Mouse (Mus musculus) heart, embryonic 13.5 days (tissue): ENCODE results near the gene Il18bp. TPM values are rescaled to one million over a fixed set of nuclear protein-coding genes. Genes with fewer than 3 reads are reported as not detected.

Experiments
- ATAC-seq: fragments of 200-750 bp; cut with Nextera tagmentation; 2 replicates; pipeline ENCODE4 v1.8.0; 2017; ENCODE audit warnings: moderate TSS enrichment; ENCODE audit not compliant: insufficient number of reproducible peaks, low FRiP score, low TSS enrichment; ENCODE audit errors: extremely low read depth
- H3K27ac ChIP-seq: fragments of 300-500 bp; sonication (generic); replicated peaks from 2 replicates; pipeline ENCODE4 v1.5.1; 2015; ENCODE audit warnings: moderate library complexity, mild to moderate bottlenecking, inconsistent platforms
- H3K27me3 ChIP-seq: fragments of 300-500 bp; sonication (generic); replicated peaks from 2 replicates; pipeline ENCODE4 v1.6.1; 2015; ENCODE audit warnings: mild to moderate bottlenecking, inconsistent platforms
- H3K36me3 ChIP-seq: fragments of 300-500 bp; sonication (generic); 2 replicates; pipeline ENCODE4 v1.6.1; 2015; ENCODE audit warnings: mild to moderate bottlenecking, inconsistent platforms
- H3K4me1 ChIP-seq: fragments of 300-500 bp; sonication (generic); 2 replicates; pipeline ENCODE4 v1.6.1; 2015; ENCODE audit warnings: inconsistent platforms
- H3K4me2 ChIP-seq: fragments of 300-500 bp; sonication (generic); 2 replicates; pipeline ENCODE4 v1.6.1; 2015; ENCODE audit warnings: inconsistent platforms, mild to moderate bottlenecking, moderate library complexity
- H3K4me3 ChIP-seq: fragments of 300-500 bp; sonication (generic); 2 replicates; pipeline ENCODE4 v1.5.1; 2015; ENCODE audit warnings: moderate library complexity, mild to moderate bottlenecking, inconsistent platforms
- H3K9ac ChIP-seq: fragments of 300-500 bp; sonication (generic); 2 replicates; pipeline ENCODE4 v1.6.1; 2015; ENCODE audit warnings: inconsistent platforms, mild to moderate bottlenecking, moderate library complexity
- H3K9me3 ChIP-seq: fragments of 300-500 bp; sonication (generic); 2 replicates; pipeline ENCODE4 v1.6.1; 2016; ENCODE audit warnings: inconsistent platforms
- WGBS: fragments of 180-500 bp; shearing (Covaris S2); methylation state at CpG from one replicate; pipeline ENCODE4 v1.1.7; 2015; ENCODE audit warnings: mixed read lengths; 5-methylcytosine and 5-hydroxymethylcytosine counted together
- polyA plus RNA-seq: library from polyadenylated mRNA; unstranded; fragments of >200 nt; fragmentation: Nextera tagmentation; extraction: Ambion mirVana; gene quantifications from 2 replicates; pipeline ENCODE4 v1.2.1, GENCODE M21; 2015

Gene Il18bp
- polyA plus RNA-seq, 1 experiment from 2014 or later, result 1.5 TPM

DNA sequence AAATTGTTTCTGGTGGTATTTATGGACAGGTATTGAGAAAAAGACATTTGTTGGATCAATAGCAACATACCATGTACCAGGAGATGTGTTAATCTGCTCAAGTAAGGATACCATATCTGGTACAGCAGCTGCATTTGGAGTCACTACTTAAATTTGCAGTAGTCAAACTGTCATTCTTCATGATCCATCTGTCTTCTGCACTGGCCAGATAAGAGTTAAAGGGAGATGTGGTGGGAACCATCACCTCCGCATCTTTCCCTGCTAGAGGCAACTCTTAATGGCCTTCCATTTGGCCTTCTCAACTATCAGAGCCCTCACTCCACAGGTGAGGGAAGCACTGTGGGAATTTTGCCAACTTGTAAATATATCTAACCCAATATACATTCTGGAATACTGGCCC, 12.0 kb downstream of the Il18bp start:
- no peak for ATAC-seq
- Histone ChIP-seq H3K9me3 (no peaks in the 10 kb centered on the region), H3K27ac (no peak overlapping the region), H3K4me1 (no peaks in the 10 kb centered on the region), H3K27me3 (no peaks in the 10 kb centered on the region), H3K36me3 (peaks cover 98% of the 10 kb centered on the region), H3K4me2 (no peak overlapping the region), H3K4me3 (no peak overlapping the region), H3K9ac (no peak overlapping the region)
- 77% methylated on average over 1 of the region's 1 CpGs for WGBS

DNA sequence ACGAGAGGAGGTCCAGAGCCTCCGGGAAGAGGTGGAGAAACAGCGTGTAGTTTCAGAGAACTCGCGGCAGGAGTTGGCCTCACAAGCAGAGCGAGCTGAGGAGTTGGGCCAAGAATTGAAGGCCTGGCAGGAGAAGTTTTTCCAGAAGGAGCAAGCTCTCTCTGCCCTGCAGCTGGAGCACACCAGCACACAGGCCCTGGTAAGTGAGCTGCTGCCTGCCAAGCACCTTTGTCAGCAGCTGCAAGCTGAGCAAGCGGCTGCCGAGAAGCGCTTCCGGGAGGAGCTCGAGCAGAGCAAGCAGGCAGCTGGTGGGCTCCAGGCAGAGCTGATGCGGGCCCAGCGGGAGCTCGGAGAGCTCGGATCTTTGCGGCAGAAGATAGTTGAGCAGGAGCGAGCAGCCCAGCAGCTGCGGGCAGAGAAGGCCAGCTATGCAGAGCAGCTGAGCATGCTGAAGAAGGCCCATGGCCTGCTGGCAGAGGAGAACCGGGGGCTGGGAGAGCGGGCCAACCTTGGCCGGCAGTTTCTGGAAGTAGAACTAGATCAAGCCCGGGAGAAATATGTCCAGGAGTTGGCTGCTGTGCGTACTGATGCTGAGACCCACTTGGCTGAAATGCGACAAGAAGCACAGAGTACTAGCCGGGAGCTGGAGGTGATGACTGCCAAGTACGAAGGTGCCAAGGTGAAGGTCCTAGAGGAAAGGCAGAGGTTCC, 17.4 kb downstream of the Il18bp start:
- Histone ChIP-seq H3K9me3 (no peaks in the 10 kb centered on the region), H3K27me3 (no peaks in the 10 kb centered on the region), H3K4me2 (no peak overlapping the region), H3K36me3 (peaks cover 98% of the 10 kb centered on the region), H3K9ac (no peak overlapping the region), H3K4me1 (no peaks in the 10 kb centered on the region), H3K27ac (no peak overlapping the region), H3K4me3 (no peak overlapping the region)
- no peak for ATAC-seq
- 87% methylated on average over 26 of the region's 26 CpGs for WGBS

DNA sequence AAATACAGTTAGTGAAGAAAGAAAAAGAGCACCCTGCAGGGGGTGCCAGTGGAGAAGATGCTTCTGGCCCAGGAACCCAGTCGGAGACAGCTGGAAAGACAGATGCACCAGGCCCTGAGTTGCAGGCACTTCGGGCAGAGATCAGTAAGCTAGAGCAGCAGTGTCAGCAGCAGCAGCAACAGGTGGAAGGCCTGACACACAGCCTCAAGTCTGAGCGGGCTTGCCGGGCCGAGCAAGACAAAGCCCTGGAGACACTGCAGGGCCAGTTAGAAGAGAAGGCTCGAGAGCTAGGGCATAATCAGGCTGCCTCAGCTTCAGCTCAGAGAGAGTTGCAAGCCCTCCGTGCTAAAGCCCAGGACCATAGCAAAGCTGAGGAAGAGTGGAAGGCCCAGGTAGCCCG, 18.2 kb downstream of the Il18bp start:
- H3K27ac ChIP-seq, result no peak overlapping the region
- H3K4me2 ChIP-seq, result no peak overlapping the region
- peaks cover 98% of the 10 kb centered on the region for H3K36me3 ChIP-seq
- ATAC-seq, result no peak
- H3K4me3 ChIP-seq, result no peak overlapping the region
- no peaks in the 10 kb centered on the region for H3K27me3 ChIP-seq
- H3K4me1 ChIP-seq, result no peaks in the 10 kb centered on the region
- no peaks in the 10 kb centered on the region for H3K9me3 ChIP-seq
- no peak overlapping the region for H3K9ac ChIP-seq
- 90% methylated on average over 8 of the region's 8 CpGs for WGBS

DNA sequence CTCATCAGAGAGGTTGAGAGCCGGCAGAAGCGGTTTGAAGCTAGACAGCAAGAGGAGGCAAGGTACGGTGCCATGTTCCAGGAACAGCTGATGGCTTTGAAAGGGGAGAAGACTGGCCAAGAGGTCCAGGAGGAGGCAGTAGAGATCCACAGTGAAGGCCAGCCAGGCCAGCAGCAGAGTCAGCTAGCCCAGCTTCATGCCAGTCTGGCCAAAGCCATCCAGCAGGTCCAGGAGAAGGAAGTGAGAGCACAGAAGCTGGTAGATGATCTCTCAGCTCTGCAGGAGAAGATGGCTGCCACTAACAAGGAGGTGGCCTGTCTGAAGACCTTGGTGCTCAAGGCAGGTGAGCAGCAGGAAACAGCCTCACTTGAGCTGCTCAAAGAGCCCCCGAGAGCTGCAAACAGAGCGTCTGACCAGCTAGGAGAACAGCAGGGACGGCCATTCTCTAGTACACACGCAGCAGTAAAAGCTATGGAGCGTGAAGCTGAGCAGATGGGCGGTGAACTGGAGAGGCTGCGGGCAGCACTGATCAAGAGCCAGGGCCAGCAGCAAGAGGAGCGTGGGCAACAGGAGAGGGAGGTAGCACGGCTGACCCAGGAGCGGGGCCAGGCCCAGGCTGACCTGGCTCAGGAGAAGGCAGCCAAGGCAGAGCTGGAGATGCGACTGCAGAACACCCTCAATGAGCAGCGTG, 18.9 kb downstream of the Il18bp start:
- Histone ChIP-seq H3K9ac (no peak overlapping the region), H3K27ac (no peak overlapping the region), H3K36me3 (peaks cover 98% of the 10 kb centered on the region), H3K4me2 (no peak overlapping the region), H3K27me3 (no peaks in the 10 kb centered on the region), H3K4me1 (no peaks in the 10 kb centered on the region), H3K9me3 (no peaks in the 10 kb centered on the region), H3K4me3 (no peak overlapping the region)
- 94% methylated on average over 15 of the region's 15 CpGs for WGBS
- no peak for ATAC-seq

DNA sequence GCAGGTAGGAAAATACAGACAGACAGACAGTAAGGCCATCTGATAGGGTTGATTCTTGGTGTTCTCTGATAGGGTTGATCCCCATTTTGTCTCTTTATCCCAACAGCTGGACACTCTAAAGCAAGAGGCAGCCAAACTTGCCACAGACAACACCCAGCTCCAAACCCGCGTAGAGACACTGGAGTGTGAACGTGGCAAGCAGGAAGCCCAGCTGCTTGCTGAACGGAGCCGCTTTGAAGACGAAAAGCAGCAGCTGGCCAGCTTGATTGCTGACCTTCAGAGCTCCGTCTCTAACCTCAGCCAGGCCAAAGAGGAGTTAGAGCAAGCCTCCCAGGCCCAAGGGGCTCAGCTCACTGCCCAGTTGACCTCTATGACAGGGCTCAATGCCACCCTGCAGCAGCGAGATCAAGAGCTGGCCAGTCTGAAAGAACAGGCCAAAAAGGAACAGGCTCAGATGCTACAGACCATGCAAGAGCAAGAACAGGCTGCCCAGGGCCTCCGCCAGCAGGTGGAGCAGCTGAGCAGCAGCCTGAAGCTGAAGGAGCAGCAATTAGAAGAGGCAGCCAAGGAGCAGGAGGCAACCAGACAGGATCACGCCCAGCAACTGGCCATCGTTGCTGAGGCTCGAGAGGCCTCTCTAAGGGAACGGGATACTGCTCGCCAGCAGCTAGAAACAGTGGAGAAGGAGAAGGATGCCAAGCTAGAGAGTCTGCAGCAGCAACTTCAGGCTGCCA, 20.1 kb downstream of the Il18bp start:
- no peaks in the 10 kb centered on the region for H3K9me3 ChIP-seq
- H3K36me3 ChIP-seq, result peaks cover 100% of the 10 kb centered on the region
- no peaks in the 10 kb centered on the region for H3K27me3 ChIP-seq
- no peak overlapping the region for H3K4me2 ChIP-seq
- no peak overlapping the region for H3K9ac ChIP-seq
- 55% methylated on average over 14 of the region's 14 CpGs for WGBS
- no peak for ATAC-seq
- H3K4me3 ChIP-seq, result no peak overlapping the region
- H3K27ac ChIP-seq, result peak overlapping the region; percentile 39; the same call in 1 of the 2 replicates
- H3K4me1 ChIP-seq, result no peaks in the 10 kb centered on the region

DNA sequence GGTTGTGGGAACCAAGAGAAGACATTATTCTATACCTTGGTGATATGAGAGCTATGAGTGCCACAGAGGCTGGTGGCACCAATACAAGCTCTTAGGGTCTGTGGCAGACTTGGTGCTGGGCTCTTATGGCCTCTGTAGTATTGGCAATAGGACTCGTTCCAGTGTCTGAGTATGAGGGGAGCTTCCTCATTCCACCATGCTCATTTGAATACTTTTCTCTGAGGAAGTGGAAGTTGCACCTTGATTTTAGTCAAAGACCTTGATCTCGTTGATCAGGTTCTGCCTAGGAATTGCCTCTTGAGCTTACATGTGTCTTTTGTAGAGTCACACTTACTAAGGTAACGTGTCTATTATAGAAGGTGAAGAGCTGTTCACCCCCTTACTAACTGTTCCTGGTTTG, 24.2 kb downstream of the Il18bp start:
- Histone ChIP-seq H3K4me2 (no peak overlapping the region), H3K4me1 (no peaks in the 10 kb centered on the region), H3K9me3 (no peaks in the 10 kb centered on the region), H3K27ac (no peak overlapping the region), H3K4me3 (no peak overlapping the region), H3K9ac (no peak overlapping the region), H3K36me3 (peaks cover 100% of the 10 kb centered on the region), H3K27me3 (no peaks in the 10 kb centered on the region)
- 88% methylated on average over 3 of the region's 3 CpGs for WGBS
- ATAC-seq, result no peak

DNA sequence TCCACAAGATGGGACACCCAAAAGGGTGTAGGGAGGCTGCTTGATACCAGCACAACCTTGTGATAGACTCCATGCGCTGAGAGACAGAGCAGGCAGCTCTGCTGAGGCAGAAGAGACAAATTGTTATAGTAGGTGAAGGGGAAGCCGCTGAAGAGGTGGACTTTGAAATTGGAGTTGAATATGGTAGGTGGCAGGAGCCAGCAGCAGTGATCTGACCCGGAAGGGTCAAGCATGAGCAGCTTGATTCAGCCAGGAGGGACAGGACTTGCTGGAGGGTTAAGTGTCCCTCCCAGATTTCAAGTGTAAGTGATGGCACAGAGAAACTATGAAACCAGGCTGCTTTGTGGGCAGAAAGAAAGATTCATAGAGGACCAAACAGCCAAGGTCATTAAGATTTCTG, 33.4 kb downstream of the Il18bp start:
- peaks cover 76% of the 10 kb centered on the region for H3K36me3 ChIP-seq
- WGBS, result 94% methylated on average over 3 of the region's 3 CpGs
- ATAC-seq, result no peak
- no peak overlapping the region for H3K27ac ChIP-seq
- H3K4me1 ChIP-seq, result no peaks in the 10 kb centered on the region
- H3K4me3 ChIP-seq, result no peak overlapping the region
- H3K9me3 ChIP-seq, result no peaks in the 10 kb centered on the region
- H3K9ac ChIP-seq, result no peak overlapping the region
- no peak overlapping the region for H3K4me2 ChIP-seq
- H3K27me3 ChIP-seq, result no peaks in the 10 kb centered on the region

DNA sequence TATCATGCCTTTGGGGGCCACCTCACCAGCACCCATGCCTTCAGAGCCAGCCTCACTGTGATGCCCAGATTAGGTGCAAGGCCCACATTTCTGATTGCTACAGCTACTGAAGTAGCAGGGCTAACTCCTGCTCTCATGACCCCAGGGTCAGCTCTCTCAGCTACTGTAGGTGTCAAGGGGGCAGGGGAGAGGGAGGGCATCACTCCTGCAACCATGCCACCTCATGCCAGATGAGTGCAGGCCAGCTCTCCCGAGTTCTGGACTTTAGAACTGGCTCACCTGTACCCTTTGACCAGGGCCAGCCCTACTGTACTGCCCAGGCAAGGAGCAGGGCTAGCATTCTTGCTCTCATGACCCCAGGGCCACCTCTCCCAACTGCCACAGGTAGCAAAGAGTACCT, 35.8 kb downstream of the Il18bp start:
- H3K27me3 ChIP-seq, result no peaks in the 10 kb centered on the region
- no peak overlapping the region for H3K4me3 ChIP-seq
- no peak overlapping the region for H3K4me2 ChIP-seq
- no peak overlapping the region for H3K9ac ChIP-seq
- H3K4me1 ChIP-seq, result no peaks in the 10 kb centered on the region
- H3K27ac ChIP-seq, result no peak overlapping the region
- no peak for ATAC-seq
- H3K9me3 ChIP-seq, result no peaks in the 10 kb centered on the region
- H3K36me3 ChIP-seq, result peaks cover 59% of the 10 kb centered on the region
- WGBS, result 86% methylated on average over 1 of the region's 1 CpGs

DNA sequence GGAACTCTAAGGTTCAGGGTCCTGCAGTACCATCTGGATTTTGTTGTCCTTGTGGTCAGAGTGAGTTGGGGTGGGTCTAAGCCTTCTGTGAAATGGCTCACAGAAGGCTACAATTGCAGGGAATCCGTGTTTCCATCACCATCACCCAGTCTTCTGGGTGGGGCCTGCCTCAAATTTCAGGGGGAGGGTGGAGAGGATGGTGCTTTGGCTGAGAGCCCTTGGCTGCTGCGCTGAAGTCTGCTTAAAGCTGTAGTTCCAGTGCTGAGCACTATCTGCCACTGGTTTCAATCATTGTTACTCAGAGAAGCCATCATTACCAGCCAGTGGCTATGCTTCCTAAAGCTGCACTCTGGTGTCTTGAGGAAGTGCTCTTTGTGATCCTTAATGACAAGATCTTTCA, 44.0 kb downstream of the Il18bp start:
- Histone ChIP-seq H3K9ac (no peak overlapping the region), H3K9me3 (no peaks in the 10 kb centered on the region), H3K27me3 (no peaks in the 10 kb centered on the region), H3K36me3 (peaks cover 21% of the 10 kb centered on the region), H3K4me3 (no peak overlapping the region), H3K27ac (0 out of 2 replicates have a peak overlapping the region, but pooled peaks have one; percentile 4), H3K4me1 (peaks cover 44% of the 10 kb centered on the region), H3K4me2 (no peak overlapping the region)
- ATAC-seq, result no peak
- 28% methylated on average over 2 of the region's 2 CpGs for WGBS

DNA sequence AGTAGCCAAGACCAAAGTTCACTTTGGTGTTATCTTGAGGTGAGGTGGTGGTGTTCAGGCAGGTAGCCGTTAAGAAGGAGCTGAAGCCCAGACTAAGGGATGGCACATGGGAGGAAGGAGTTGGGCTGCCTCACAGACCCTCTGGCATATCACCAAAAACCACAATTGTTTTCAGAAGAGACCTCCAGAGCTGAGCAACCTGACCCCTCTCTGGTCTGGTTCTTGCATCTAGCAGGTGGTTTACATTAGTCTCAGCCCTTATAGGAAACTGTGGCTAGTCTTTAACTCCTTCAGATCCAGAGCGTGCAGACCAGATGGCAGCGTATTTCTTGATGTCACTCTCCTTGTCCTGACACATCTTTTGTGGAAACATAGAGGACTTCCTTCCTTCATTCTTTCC, 44.8 kb downstream of the Il18bp start:
- no peaks in the 10 kb centered on the region for H3K27me3 ChIP-seq
- no peak overlapping the region for H3K27ac ChIP-seq
- H3K9me3 ChIP-seq, result no peaks in the 10 kb centered on the region
- H3K4me3 ChIP-seq, result no peak overlapping the region
- peaks cover 51% of the 10 kb centered on the region for H3K4me1 ChIP-seq
- no peak overlapping the region for H3K9ac ChIP-seq
- peaks cover 17% of the 10 kb centered on the region for H3K36me3 ChIP-seq
- ATAC-seq, result no peak
- no peak overlapping the region for H3K4me2 ChIP-seq
- WGBS, result 75% methylated on average over 3 of the region's 3 CpGs

DNA sequence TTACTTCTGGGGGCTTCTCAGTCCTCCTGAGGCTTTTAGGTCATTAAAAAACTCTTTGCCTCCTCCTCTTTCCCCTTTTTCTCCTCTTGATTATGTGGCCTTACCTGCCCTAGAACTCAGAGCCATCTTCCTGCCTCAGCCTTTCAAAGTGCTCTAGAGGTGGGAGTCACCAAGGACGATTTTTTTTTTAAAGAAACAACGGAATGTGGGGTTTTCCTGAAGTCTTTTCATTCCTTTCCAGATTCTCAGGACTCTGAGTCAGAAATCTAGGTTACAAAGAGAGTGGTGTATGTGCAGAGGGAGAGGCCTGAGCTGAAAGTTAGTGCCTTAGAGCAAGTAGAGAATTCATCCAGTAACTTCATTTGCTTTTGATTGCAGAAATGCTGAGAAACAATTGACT, 46.8 kb downstream of the Il18bp start:
- peak overlapping the region; percentile 100 for H3K27ac ChIP-seq
- ATAC-seq, result no peak
- H3K4me1 ChIP-seq, result peaks cover 71% of the 10 kb centered on the region
- H3K9ac ChIP-seq, result peak overlapping the region; percentile 94
- peak overlapping the region; percentile 75 for H3K4me3 ChIP-seq
- H3K4me2 ChIP-seq, result peak overlapping the region; percentile 91
- WGBS, result 51% methylated on average over 2 of the region's 2 CpGs
- H3K36me3 ChIP-seq, result peaks cover 8% of the 10 kb centered on the region
- no peaks in the 10 kb centered on the region for H3K9me3 ChIP-seq
- H3K27me3 ChIP-seq, result no peaks in the 10 kb centered on the region
